Mouse (Mus musculus) hematopoietic stem cell, adult 5-6 weeks (primary cell): Measurements from ENCODE around the gene Abhd5. TPM values are rescaled to one million over a fixed set of nuclear protein-coding genes. Genes with fewer than 3 reads are reported as not detected.
"Not testable (repeated sequence)": the region's sequence is repeated elsewhere in the genome, so short reads cannot be mapped to it uniquely, and the experiment has no call there.

ENCODE experiments used
- ATAC-seq, 2 experiments: fragments of 125-278 bp in 1 of 2; replicated peaks in 1 of 2; 2 replicates each; pipeline ENCODE4 v1.8.0; 2016 to 2017; ENCODE audit warnings: inconsistent platforms in 2 of 2, mild to moderate bottlenecking in 2 of 2, moderate number of reproducible peaks in 2 of 2, low read depth in 1 of 2, moderate TSS enrichment in 1 of 2; ENCODE audit not compliant: low FRiP score in 2 of 2, poor library complexity in 2 of 2, severe bottlenecking in 2 of 2, insufficient read depth in 1 of 2, low TSS enrichment in 1 of 2
- total RNA-seq: library from RNA; stranded (forward); fragments of 172-1452, 232-1000 nt; gene quantifications from 2 replicates; pipeline ENCODE4 v1.2.3, GENCODE M21; 2017

Abhd5 gene
- 20.3 and 41.7 TPM in 2 replicates for total RNA-seq

GRCm38 (mm10) chr9:122351303-122352024, at the start of gene Abhd5:
TSS of gene Abhd5 (plus strand) at chr9:122351608.
- peak; percentile 77 to 87 for ATAC-seq

- ATAC-seq, result peak; percentile 77 to 97
These were observed 46.1 kb upstream of the Abhd5 start for GRCm38 (mm10) chr9:122305302-122305701.

- 0 out of 4 replicates have a peak, but pooled peaks of 1 of the 2 experiments have one; percentile 12 for ATAC-seq
These were observed 42.1 kb upstream of the Abhd5 start for GRCm38 (mm10) chr9:122309013-122309980.

GRCm38 (mm10) chr9:122310613-122311049, 40.8 kb upstream of the Abhd5 start:
- peak; percentile 72 to 85 for ATAC-seq

- ATAC-seq, result no peak
These were observed 40.2 kb upstream of the Abhd5 start for GRCm38 (mm10) chr9:122311051-122311760.

- no peak for ATAC-seq
These were observed 39.0 kb upstream of the Abhd5 start for GRCm38 (mm10) chr9:122312296-122312990.

- not testable (repeated sequence) for ATAC-seq
These were observed 38.3 kb upstream of the Abhd5 start for GRCm38 (mm10) chr9:122313128-122313527.

- ATAC-seq, result no peak
These were observed 37.0 kb upstream of the Abhd5 start for GRCm38 (mm10) chr9:122314386-122314785.

GRCm38 (mm10) chr9:122314942-122315341, 36.5 kb upstream of the Abhd5 start:
- no peak for ATAC-seq

GRCm38 (mm10) chr9:122315501-122315900, 35.9 kb upstream of the Abhd5 start:
- ATAC-seq, result no peak

GRCm38 (mm10) chr9:122316562-122316961, 34.8 kb upstream of the Abhd5 start:
- no peak for ATAC-seq

- no peak for ATAC-seq
These were observed 30.8 kb upstream of the Abhd5 start for GRCm38 (mm10) chr9:122320626-122321025.

- ATAC-seq, result no peak
These were observed 29.1 kb upstream of the Abhd5 start for GRCm38 (mm10) chr9:122322356-122322755.

GRCm38 (mm10) chr9:122325996-122326395, 25.4 kb upstream of the Abhd5 start:
- no peak for ATAC-seq

- ATAC-seq, result no peak
These were observed 23.2 kb upstream of the Abhd5 start for GRCm38 (mm10) chr9:122328199-122328598.

- ATAC-seq, result peak; percentile 74 to 94
These were observed 14.7 kb upstream of the Abhd5 start for GRCm38 (mm10) chr9:122336677-122337076.

- peak; percentile 22 to 64; a peak in 2 of 4 replicates for ATAC-seq
These were observed 13.9 kb upstream of the Abhd5 start for GRCm38 (mm10) chr9:122337510-122337931.
